Mouse (Mus musculus) lung, postnatal 14 days (tissue): Measurements from ENCODE around the gene Cbfa2t3.

Experiments used
- DNase-seq: peaks from one replicate; pipeline ENCODE4 v3.0.0; 2021

The Cbfa2t3 gene

GRCm38 (mm10) chr8:122699005-122699492 is at the start of gene Cbfa2t3:
Gene Cbfa2t3 (minus strand): TSS chr8:122699109.
- no peak for DNase-seq

GRCm38 (mm10) chr8:122747825-122748224 is 48.9 kb upstream of the Cbfa2t3 start:
- DNase-seq: no peak

- no peak for DNase-seq
Observed at GRCm38 (mm10) chr8:122746439-122746838, 47.5 kb upstream of the Cbfa2t3 start.

- no peak for DNase-seq
Observed at GRCm38 (mm10) chr8:122745750-122746275, 46.9 kb upstream of the Cbfa2t3 start.

DNA sequence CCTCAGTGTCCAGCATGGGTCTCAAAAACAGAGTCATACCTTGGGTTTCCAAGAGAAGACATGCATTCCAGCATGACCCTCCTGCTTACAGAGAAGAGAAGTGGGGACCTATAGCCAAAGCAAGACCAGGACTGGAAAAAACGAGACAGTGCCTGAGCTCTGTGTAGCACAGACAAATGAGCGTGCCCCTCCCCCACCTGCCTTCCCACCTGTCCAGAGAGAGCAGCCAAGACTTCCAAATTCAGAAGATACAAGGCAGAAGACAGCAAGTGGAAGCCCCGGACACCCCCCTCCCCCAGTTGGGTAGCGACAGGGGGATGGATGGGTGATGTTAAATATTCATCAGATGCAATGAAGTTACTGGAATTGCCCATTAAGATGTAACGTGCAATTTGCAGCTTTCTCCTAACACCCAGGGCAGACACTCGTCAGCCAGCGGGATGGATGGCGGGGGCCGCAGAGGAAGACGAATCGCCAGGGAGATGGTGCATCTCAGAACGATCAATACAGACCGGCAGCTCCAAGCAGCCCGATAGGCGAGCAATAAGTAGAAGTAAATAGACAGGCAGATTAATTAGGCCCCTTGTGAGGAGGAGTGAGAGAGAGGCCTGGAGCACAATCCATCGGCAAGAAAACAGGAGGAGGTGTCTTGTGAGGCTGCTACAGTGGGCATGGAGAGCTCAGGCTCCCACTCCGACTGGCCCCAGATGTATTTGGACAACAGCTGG is 46.3 kb upstream of the Cbfa2t3 start:
- no peak for DNase-seq

GRCm38 (mm10) chr8:122742471-122742870 is 43.6 kb upstream of the Cbfa2t3 start:
- no peak for DNase-seq

GRCm38 (mm10) chr8:122739102-122739725 is 40.3 kb upstream of the Cbfa2t3 start:
- peak; percentile 37 for DNase-seq

- no peak for DNase-seq
Observed at GRCm38 (mm10) chr8:122737886-122738285, 39.0 kb upstream of the Cbfa2t3 start.

DNA sequence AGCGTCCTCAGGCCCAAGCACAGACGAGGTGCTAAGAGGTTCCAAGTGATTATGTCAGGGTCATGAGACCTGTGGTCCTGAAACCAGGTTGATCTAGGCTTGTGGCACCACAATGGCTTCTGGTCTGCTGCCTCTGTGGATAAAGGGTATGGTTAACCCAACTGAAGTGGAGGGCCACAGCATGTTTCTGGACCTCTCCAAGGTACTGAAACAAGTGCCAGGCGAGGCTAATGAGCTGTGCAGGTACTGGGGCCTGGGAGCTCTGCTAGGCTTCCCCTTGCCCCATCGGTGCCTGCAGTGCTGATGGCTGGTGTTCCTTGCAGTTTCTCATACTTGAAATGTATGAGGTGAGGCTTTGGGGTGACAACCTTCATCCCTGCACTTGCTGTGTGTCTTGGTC is 38.2 kb upstream of the Cbfa2t3 start:
- no peak for DNase-seq

- DNase-seq: no peak
Observed at GRCm38 (mm10) chr8:122736623-122737022, 37.7 kb upstream of the Cbfa2t3 start.

DNA sequence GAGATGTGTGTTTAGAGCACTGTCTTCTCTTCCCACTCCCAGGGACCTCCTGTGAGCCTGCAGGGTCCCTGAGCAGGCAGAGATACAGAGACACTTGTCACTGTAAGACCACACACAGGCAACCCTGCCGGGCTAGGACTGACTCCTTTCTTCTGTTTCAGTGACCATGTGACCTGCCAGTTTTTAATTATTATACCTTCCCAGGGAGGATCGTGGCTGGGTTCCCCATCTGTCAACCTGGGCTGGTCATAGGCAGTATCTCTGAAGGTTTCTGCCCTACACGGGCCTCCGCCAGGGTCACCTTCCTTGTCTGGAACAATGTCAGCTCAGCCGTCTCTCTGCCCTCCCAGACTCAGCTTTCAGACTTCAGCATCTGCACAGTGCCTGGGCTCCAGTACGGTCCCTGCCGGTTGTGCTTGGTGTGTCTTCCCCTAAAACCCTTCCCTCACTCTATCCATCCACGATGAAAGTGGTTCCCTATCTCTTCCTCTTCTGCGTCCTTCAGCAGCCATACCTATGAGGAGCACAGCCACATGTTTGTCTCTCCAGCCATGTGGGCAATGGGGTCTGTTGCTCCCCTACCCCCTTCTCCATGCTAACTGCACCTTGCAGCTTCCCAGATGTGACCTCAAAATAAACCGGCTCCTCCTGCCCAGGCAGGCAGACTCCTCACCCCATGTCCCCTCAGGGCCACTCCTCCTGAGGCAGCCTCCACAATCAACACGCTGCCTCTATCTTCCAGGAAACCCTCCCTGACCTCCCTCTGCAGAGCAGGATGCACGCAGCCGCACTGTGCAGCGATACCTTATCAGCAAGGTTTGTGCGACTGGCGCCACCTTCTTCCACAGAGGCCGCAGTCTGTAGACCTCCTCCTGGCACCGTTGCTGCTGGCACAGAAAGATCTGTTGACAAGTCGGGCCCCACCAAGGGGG is 36.9 kb upstream of the Cbfa2t3 start:
- DNase-seq: peak; percentile 10

GRCm38 (mm10) chr8:122735110-122735509 is 36.2 kb upstream of the Cbfa2t3 start:
- DNase-seq: no peak

DNA sequence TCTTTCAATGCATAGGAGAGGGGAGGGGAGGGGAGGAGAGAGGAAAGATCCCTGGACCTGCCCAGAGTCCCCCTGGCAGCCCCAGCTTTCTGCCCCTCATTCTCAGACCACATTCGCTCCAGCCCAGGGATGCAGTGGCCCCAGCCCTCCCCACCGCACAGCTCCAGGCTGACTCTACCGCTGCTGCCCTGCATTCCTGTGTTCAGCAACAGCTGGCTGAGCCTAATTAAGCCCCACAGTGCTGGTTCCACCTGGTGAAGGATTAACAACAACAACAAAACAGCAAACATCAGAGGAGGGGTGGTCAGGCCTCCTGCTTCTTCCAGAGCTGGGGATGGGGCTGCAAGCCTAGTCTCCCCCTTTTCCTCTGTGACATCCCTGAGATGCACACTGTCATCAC is 29.7 kb upstream of the Cbfa2t3 start:
- DNase-seq: no peak

GRCm38 (mm10) chr8:122727412-122727811 is 28.5 kb upstream of the Cbfa2t3 start:
- no peak for DNase-seq

DNA sequence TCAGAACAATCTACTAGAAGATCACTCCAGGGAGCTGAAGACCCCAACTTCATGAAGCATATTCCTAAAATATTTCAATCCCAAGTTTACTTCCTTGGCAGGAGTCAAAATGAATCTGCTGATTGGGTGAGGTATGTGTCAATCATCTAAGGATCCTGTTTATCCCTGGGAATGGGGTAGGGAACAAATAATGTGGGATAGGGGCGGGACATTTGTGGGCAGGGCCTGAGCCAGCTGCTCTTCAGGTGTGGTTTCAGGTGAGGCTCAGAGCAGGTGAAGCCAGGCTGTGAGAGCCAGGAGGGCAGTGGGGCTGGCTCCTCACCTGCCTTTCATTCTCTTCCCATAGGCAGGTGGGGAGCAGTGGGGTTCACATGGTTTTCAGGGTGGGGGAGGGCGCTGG is 27.9 kb upstream of the Cbfa2t3 start:
- DNase-seq: no peak

DNA sequence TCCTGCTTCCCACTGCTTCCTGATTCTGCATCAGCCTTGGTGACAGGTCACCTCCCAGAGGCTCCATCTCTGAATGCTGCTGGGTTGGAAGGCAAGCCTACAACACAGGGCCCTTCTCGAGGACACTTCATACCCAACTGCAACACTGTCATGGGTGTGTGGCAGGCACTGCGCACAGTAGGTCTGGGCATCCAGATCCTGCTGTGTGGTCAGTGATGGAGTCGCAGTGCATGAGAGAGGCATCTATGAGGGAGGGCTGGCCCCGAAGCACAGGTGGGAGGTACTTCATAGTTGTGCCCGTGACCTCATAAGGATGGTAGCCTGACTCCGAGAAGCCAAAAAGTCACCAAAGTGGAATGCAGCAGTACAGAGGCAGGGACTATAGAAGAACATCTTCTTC is 26.3 kb upstream of the Cbfa2t3 start:
- DNase-seq: no peak

DNA sequence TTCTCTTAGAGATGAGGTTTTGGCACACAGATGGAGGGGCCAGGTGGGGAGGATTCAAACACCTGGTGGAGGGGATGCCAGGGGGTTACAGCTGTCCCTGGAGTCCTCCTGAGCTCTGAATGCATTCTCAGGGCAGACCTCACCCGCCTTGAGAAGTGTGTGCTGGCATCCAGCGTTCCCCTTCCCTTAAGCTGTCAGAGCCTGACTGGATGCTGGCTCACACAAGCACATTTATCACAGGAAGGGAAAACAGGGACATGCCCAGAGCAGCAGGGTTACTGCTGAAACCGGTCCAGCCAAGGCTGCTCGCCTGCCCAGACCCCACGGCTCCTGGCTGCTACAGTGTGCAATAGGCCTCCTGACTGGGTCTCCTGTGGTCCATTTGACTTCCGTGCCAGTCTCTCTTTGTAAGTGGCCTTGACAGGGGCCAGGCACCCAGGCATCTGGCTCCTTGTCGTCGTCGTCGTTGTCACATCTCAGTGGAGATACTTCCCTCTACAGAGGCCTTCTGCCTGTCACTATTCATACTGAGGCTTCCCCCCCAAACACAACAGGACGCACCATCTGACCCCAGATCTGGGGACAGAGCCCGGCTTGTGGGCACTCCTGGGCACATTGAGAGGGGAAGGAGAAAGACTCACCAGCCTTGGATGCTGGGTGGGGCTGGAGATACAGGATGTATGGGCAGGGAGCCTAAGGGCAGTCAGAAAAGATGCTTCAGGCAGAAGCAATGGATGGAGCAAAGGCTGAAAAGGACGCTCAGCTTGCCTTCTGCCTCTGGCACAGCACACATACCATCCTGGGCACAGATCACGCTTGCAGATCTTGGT is 22.1 kb upstream of the Cbfa2t3 start:
- no peak for DNase-seq

DNA sequence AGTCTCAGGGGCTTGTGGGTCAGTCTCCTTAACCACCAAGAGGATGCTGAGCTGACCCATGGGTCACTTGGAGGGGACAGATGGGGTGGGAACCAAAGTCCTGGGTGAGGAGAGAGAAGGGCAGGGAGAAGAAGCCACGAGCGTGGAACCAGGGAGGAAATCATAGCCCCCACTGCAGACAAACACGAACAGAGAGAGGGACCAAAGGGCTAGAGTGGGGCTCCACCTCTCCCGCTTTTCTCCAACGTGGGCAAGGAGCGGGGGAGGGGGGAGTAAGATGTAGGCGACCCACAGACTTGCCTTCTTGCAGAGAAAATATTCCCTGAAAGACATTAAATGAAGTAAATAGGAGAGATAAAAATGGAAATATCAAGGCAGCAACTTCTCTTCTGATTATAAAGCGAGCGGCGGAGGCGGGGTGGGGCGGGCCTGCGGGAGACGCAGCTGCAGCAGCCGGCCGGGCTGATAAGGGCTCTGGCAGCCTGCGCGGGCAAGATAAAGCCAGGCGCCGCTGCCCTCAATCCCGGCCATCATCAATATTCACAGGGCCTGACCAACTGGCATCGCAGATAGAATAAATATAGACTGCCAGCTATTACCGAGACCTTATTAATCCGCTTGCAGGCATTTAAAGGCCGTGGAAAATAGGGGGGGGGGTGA is 21.3 kb upstream of the Cbfa2t3 start:
- peak; percentile 77 for DNase-seq

DNA sequence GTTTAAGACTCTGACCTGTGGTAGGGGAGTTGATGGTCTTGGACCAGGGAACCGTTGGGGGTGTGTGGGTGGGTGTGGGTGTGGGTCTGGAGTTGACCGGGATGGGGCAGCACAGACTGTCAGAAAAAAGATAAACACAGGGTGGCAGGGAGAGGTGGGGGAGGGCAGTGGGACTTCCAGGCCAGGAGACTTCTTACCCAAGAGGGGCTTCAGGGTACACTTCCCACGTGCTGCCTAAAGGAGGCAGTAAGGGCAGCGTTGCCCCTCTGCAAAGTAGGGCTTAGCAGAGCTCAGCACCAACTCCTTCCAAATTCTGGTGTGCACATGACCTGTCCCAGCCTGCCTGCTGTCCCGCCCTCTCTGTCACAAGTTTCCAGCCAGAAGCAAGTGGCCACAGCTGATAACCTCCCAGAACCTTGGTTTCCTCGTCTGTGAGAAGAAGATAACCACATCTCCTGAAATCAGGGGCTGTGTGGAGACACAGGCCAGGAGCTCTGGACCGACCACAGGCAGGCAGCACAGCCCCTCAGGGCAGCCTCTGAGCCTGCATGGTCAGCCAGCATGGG is 20.7 kb upstream of the Cbfa2t3 start:
- DNase-seq: no peak

DNA sequence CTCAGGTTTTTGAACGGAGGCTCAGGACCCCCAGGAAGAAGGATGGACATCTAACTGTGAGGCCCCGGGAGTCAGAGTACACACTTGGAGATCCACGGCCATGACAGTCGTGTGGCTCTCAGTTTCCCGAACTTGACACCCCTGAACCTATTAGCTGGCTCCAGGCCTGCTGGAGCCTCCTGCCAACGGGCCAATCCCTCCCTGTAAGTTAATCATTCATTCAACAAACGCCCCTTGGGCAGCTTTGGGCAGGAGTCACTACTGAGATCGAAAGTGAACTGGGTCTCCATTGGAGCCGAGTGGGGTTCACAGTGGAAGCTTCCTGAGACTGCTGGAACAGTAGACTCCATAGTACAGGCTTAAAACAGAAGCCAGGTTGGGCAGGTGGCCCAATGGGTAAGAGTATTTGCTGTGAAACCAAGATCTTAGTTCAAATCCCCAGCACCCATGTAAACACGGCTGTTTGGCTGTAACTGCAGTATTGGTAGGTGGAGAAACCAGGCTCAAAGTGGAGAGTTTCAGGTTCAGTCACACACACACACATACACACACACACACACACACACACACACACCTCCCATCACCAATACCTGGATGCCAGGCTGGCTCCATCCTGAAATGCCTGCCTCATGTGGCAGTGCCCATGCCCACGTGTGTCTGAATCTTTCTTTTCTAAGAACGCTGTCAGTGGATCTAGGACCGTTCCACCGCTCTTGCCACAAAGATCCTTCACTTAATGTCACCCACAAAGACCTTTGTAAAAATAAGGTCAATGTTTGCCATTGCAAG is 20.0 kb upstream of the Cbfa2t3 start:
- no peak for DNase-seq
